Mouse (Mus musculus) limb, embryonic 15.5 days (tissue): ENCODE measurements around the gene Trpc1. TPM values are rescaled to one million over a fixed set of nuclear protein-coding genes. Genes with fewer than 3 reads are reported as not detected.

Experiments used
- ATAC-seq: fragments of 200-750 bp; cut with Nextera tagmentation; 2 replicates; pipeline ENCODE4 v1.8.0; 2017; ENCODE audit warnings: low read depth, moderate TSS enrichment; ENCODE audit not compliant: insufficient number of reproducible peaks, low FRiP score, low TSS enrichment
- H3K27ac ChIP-seq: fragments of 300-500 bp; sonication (generic); 2 replicates; pipeline ENCODE4 v1.5.1; 2015; ENCODE audit warnings: moderate library complexity, mild to moderate bottlenecking, inconsistent platforms
- H3K27me3 ChIP-seq: fragments of 300-500 bp; sonication (generic); 2 replicates; pipeline ENCODE4 v1.6.1; 2015; ENCODE audit warnings: inconsistent platforms
- H3K36me3 ChIP-seq: fragments of 300-500 bp; sonication (generic); 2 replicates; pipeline ENCODE4 v1.6.1; 2015; ENCODE audit warnings: inconsistent platforms
- H3K4me1 ChIP-seq: fragments of 300-500 bp; sonication (generic); 2 replicates; pipeline ENCODE4 v1.6.1; 2015; ENCODE audit warnings: inconsistent platforms
- H3K4me2 ChIP-seq: fragments of 300-500 bp; sonication (generic); 2 replicates; pipeline ENCODE4 v1.6.1; 2015; ENCODE audit warnings: mild to moderate bottlenecking, inconsistent platforms
- H3K4me3 ChIP-seq: fragments of 300-500 bp; sonication (generic); 2 replicates; pipeline ENCODE4 v1.5.1; 2015; ENCODE audit warnings: mild to moderate bottlenecking, inconsistent platforms
- H3K9ac ChIP-seq: fragments of 300-500 bp; sonication (generic); 2 replicates; pipeline ENCODE4 v1.6.1; 2015; ENCODE audit warnings: inconsistent platforms
- H3K9me3 ChIP-seq: fragments of 300-500 bp; sonication (generic); 2 replicates; pipeline ENCODE4 v1.6.1; 2016; ENCODE audit warnings: inconsistent platforms
- WGBS: fragments of 180-500 bp; shearing (Covaris S2); methylation state at CpG from one replicate; pipeline ENCODE4 v1.1.7; 2015; 5-methylcytosine and 5-hydroxymethylcytosine counted together
- polyA plus RNA-seq: library from polyadenylated mRNA; unstranded; fragments of >200 nt; fragmentation: Nextera tagmentation; extraction: Ambion mirVana; gene quantifications from 2 replicates; pipeline ENCODE4 v1.2.1, GENCODE M21; 2015

The Trpc1 gene
- polyA plus RNA-seq, 1 experiment from 2014 or later: 2.4 TPM

DNA sequence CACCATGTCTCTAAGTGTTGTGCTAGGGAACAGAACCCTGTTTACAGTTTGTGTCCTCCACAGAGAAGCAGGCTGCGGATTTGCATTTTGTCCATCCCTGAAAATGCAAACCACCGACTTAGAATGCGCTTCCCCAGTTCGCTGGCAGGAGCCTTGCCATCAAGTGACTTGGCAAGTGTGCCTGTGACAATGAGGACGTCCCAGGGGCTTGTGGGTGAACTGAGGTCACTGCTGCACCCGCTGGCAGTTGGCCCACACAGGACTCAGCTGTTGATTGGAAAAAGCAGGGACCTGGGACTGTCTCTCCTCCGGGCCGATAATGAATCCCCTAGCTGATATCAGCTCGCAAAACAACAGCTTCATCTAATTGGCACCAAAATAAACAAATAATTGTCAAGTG, 82.3 kb downstream of the Trpc1 start:
- Histone ChIP-seq H3K27ac (no peak overlapping the region), H3K9me3 (no peaks in the 10 kb centered on the region), H3K4me1 (peaks cover 12% of the 10 kb centered on the region), H3K9ac (no peak overlapping the region), H3K27me3 (no peaks in the 10 kb centered on the region), H3K36me3 (peaks cover 3% of the 10 kb centered on the region), H3K4me2 (no peak overlapping the region), H3K4me3 (no peak overlapping the region)
- 60% methylated on average over 9 of the region's 9 CpGs for WGBS
- ATAC-seq: no peak

GRCm38 (mm10) chr9:95665835-95666234, 84.3 kb downstream of the Trpc1 start:
- no peak for ATAC-seq
- H3K27ac ChIP-seq: no peak overlapping the region
- peaks cover 3% of the 10 kb centered on the region; the same call in 1 of the 2 replicates for H3K36me3 ChIP-seq
- no peak overlapping the region for H3K4me2 ChIP-seq
- 90% methylated on average over 6 of the region's 6 CpGs for WGBS
- peaks cover 12% of the 10 kb centered on the region for H3K4me1 ChIP-seq
- H3K4me3 ChIP-seq: no peak overlapping the region
- no peak overlapping the region for H3K9ac ChIP-seq
- no peaks in the 10 kb centered on the region for H3K27me3 ChIP-seq
- no peaks in the 10 kb centered on the region for H3K9me3 ChIP-seq

- Histone ChIP-seq H3K27me3 (no peaks in the 10 kb centered on the region), H3K4me2 (no peak overlapping the region), H3K4me1 (peaks cover 12% of the 10 kb centered on the region), H3K36me3 (no peaks in the 10 kb centered on the region), H3K9ac (no peak overlapping the region), H3K4me3 (no peak overlapping the region), H3K27ac (no peak overlapping the region), H3K9me3 (no peaks in the 10 kb centered on the region)
- 35% methylated on average over 10 of the region's 10 CpGs for WGBS
- no peak; the same call in 1 of the 2 replicates for ATAC-seq
These were observed 85.7 kb downstream of the Trpc1 start for GRCm38 (mm10) chr9:95664290-95664989.

GRCm38 (mm10) chr9:95657941-95658340, 92.2 kb downstream of the Trpc1 start:
- H3K9ac ChIP-seq: no peak overlapping the region
- no peaks in the 10 kb centered on the region for H3K9me3 ChIP-seq
- no peaks in the 10 kb centered on the region for H3K4me1 ChIP-seq
- H3K4me2 ChIP-seq: no peak overlapping the region
- 89% methylated on average over 2 of the region's 2 CpGs for WGBS
- no peak overlapping the region for H3K4me3 ChIP-seq
- no peak overlapping the region for H3K27ac ChIP-seq
- no peaks in the 10 kb centered on the region for H3K27me3 ChIP-seq
- no peak for ATAC-seq
- H3K36me3 ChIP-seq: no peaks in the 10 kb centered on the region

Other genes starting within 250 kb of the Trpc1 start
- gene U2surp, start 238.4 kb downstream of the Trpc1 start, polyA plus RNA-seq: 106 and 122 TPM in 2 replicates
- gene Paqr9, start 190.7 kb downstream of the Trpc1 start, polyA plus RNA-seq: 0.11 and 0.15 TPM in 2 replicates
- 23.7 and 26.5 TPM in 2 replicates for gene Pcolce2, start 112.8 kb downstream of the Trpc1 start, polyA plus RNA-seq
- gene Pls1, start 94.9 kb upstream of the Trpc1 start, polyA plus RNA-seq: 1.3 and 1.5 TPM in 2 replicates
- gene Atr, start 107.2 kb upstream of the Trpc1 start, polyA plus RNA-seq: 9.7 and 11.8 TPM in 2 replicates
- 14.3 and 18.1 TPM in 2 replicates for gene Xrn1, start 204.4 kb upstream of the Trpc1 start, polyA plus RNA-seq